Mouse (Mus musculus) liver, embryonic 11.5 days (tissue): Measurements from ENCODE around the gene Apobec2. TPM values are rescaled to one million over a fixed set of nuclear protein-coding genes. Genes with fewer than 3 reads are reported as not detected.
"Not testable (repeated sequence)": the region's sequence is repeated elsewhere in the genome, so short reads cannot be mapped to it uniquely, and the experiment has no call there.

Experiments
- ATAC-seq: fragments of 200-750 bp; cut with Nextera tagmentation; replicated peaks from 2 replicates; pipeline ENCODE4 v1.8.0; 2017; ENCODE audit warnings: moderate number of reproducible peaks, mild to moderate bottlenecking, moderate TSS enrichment, moderate library complexity; ENCODE audit not compliant: low FRiP score
- DNase-seq: peaks from one replicate; pipeline ENCODE4 v3.0.0-alpha.2; 2017; ENCODE audit warnings: low spot score
- H3K27ac ChIP-seq: fragments of 300-500 bp; sonication (generic); 2 replicates; pipeline ENCODE4 v1.5.1; 2014; ENCODE audit warnings: mild to moderate bottlenecking, low read depth, low read length, control low read depth
- H3K27me3 ChIP-seq: fragments of 300-500 bp; sonication (generic); replicated peaks from 2 replicates; pipeline ENCODE4 v1.6.1; 2014; ENCODE audit warnings: low read length, mixed read lengths; ENCODE audit not compliant: control insufficient read depth, insufficient read depth
- H3K36me3 ChIP-seq: fragments of 300-500 bp; sonication (generic); 2 replicates; pipeline ENCODE4 v1.6.1; 2014; ENCODE audit warnings: mild to moderate bottlenecking, low read length, moderate library complexity, mixed read lengths; ENCODE audit not compliant: control insufficient read depth, insufficient read depth
- H3K4me1 ChIP-seq: fragments of 300-500 bp; sonication (generic); replicated peaks from 2 replicates; pipeline ENCODE4 v1.6.1; 2014; ENCODE audit warnings: low read length, mixed read lengths; ENCODE audit not compliant: control insufficient read depth, insufficient read depth
- H3K4me2 ChIP-seq: fragments of 300-500 bp; sonication (generic); 2 replicates; pipeline ENCODE4 v1.6.1; 2014; ENCODE audit warnings: mild to moderate bottlenecking, control low read depth, moderate library complexity
- H3K4me3 ChIP-seq: fragments of 300-500 bp; sonication (generic); 2 replicates; pipeline ENCODE4 v1.5.1; 2014; ENCODE audit warnings: low read depth, low read length, control low read depth
- H3K9ac ChIP-seq: fragments of 300-500 bp; sonication (generic); 2 replicates; pipeline ENCODE4 v1.6.1; 2014; ENCODE audit warnings: low read depth, low read length, control low read depth
- H3K9me3 ChIP-seq: fragments of 300-500 bp; sonication (generic); 2 replicates; pipeline ENCODE4 v1.6.1; 2016; ENCODE audit warnings: low read length, inconsistent platforms, mixed read lengths; ENCODE audit not compliant: control insufficient read depth
- WGBS: fragments of 180-500 bp; shearing (Covaris S2); extraction: QIAGEN DNeasy Blood & Tissue Kit; methylation state at CpG from one replicate; pipeline ENCODE4 v1.1.7; 2014; 5-methylcytosine and 5-hydroxymethylcytosine counted together
- polyA plus RNA-seq: library from polyadenylated mRNA; unstranded; fragments of >200 nt; fragmentation: Nextera tagmentation; extraction: Ambion mirVana; gene quantifications from 2 replicates; pipeline ENCODE4 v1.2.1, GENCODE M21; 2014

Gene Apobec2
- polyA plus RNA-seq, result 2.5 and 3.0 TPM in 2 replicates

- WGBS, result 37% methylated on average over 16 of the region's 16 CpGs
- no peaks in the 10 kb centered on the region for H3K27me3 ChIP-seq
- peak; percentile 61 for ATAC-seq
- no peaks in the 10 kb centered on the region for H3K36me3 ChIP-seq
- H3K4me1 ChIP-seq, result peaks cover 29% of the 10 kb centered on the region
- H3K27ac ChIP-seq, result no peak within 1 kb of the TSS; the same call in 1 of the 2 replicates
- no peak for DNase-seq
- H3K4me3 ChIP-seq, result no peak within 1 kb of the TSS
- H3K9me3 ChIP-seq, result no peaks in the 10 kb centered on the region
- H3K9ac ChIP-seq, result 0 out of 2 replicates have a peak within 1 kb of the TSS, but pooled peaks have one; percentile 11
- H3K4me2 ChIP-seq, result peak within 1 kb of the TSS; percentile 47
These were observed at the start of gene Apobec2 for GRCm38 (mm10) chr17:48432158-48432980. TSS of gene Apobec2 (minus strand) at chr17:48432930.

DNA sequence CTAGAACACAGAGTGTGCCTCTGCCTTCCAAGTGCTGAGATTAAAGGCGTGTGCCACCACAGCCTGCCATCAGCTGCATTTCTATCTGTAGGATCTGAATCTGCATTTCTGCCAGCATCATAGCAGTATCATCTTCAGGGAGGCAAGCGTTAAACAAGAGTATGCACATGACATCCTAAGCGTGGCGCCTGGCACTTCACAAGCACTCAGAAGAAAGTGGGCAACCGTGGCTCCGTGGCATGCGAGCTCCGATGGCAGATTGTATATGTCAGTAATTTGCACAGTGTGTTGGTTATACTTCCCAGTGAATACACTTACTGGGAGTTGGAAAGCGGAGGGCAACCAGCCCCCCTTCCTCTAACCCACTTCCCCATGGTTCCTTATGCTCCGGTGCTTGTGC, 47.2 kb upstream of the Apobec2 start:
- H3K9me3 ChIP-seq, result no peaks in the 10 kb centered on the region
- H3K36me3 ChIP-seq, result no peaks in the 10 kb centered on the region
- no peak overlapping the region for H3K4me3 ChIP-seq
- no peaks in the 10 kb centered on the region for H3K4me1 ChIP-seq
- no peaks in the 10 kb centered on the region; the same call in 1 of the 2 replicates for H3K27me3 ChIP-seq
- no peak for ATAC-seq
- WGBS, result 81% methylated on average over 10 of the region's 10 CpGs
- no peak overlapping the region for H3K4me2 ChIP-seq
- H3K9ac ChIP-seq, result no peak overlapping the region
- H3K27ac ChIP-seq, result no peak overlapping the region
- DNase-seq, result no peak

GRCm38 (mm10) chr17:48475444-48475843, 42.7 kb upstream of the Apobec2 start:
- 76% methylated on average over 8 of the region's 8 CpGs for WGBS
- H3K9ac ChIP-seq, result no peak overlapping the region
- H3K4me1 ChIP-seq, result no peaks in the 10 kb centered on the region
- H3K4me2 ChIP-seq, result no peak overlapping the region
- no peak overlapping the region for H3K27ac ChIP-seq
- no peaks in the 10 kb centered on the region for H3K36me3 ChIP-seq
- ATAC-seq (no peak), DNase-seq (no peak)
- H3K4me3 ChIP-seq, result no peak overlapping the region
- H3K27me3 ChIP-seq, result no peaks in the 10 kb centered on the region
- H3K9me3 ChIP-seq, result no peaks in the 10 kb centered on the region

DNA sequence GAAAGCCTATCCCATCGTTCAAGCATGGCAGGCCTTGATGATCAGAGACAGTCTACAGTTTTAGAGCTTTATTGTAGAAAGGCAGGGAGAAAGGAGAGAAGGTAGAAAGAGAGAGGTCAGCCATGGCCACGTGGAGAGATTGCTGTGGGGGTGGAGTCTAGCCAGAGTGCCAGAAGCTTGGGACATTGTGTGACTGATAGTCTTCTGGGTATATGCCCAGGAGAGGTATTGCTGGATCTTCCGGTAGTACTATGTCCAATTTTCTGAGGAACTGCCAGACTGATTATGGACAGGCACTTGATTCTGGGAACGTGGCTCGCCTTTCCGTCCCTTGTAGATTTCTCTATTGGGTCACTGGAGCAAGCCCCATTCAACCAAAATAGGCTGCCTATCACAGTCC, 41.6 kb upstream of the Apobec2 start:
- H3K4me2 ChIP-seq, H3K9ac ChIP-seq, H3K27ac ChIP-seq, H3K27me3 ChIP-seq, DNase-seq, H3K36me3 ChIP-seq, ATAC-seq, H3K9me3 ChIP-seq, H3K4me1 ChIP-seq, H3K4me3 ChIP-seq: not testable (repeated sequence)
- WGBS, result 76% methylated on average over 6 of the region's 6 CpGs

DNA sequence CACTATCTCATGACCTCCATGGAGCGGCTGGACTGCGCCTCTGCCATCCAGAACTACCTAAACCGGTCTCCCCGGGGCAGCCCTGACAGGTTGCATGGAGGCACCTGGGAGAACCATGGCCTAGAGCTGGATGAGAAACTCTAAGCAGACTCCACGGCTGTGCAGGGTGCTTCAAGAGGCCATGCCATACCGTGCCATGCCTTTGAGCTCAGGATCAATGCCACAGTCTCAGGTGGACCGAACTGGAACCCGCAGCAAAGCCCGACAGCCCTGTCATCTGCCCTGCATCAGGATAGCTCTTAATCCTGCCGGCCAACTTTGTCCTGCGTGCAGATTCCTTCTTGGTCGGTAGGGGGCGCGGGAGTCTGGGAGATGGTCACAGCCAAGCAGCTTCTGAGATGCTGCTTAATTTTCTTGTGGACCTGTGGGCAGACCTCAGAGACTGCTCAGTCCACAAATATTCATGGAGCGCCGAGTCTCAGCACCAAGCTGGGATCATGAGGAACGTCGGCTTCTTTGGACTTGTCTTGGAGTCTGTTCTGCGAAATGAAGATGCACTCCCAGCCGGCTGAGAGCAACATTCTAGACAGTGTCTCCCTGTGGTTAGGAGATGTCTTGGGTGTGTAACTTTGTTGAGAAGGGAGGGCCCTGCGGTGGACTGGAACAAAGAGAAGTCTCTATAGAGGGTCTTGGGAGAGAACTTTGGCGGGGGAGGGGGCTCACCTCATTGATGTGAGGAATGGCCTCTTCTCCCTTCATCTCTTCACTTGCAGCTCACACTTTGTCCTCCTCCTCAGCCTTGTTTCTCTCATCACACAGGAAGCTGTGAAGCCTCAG, 34.9 kb upstream of the Apobec2 start:
- peak overlapping the region; percentile 86 for H3K4me2 ChIP-seq
- peaks cover 10% of the 10 kb centered on the region for H3K27me3 ChIP-seq
- H3K9ac ChIP-seq, result peak overlapping the region; percentile 53
- H3K36me3 ChIP-seq, result no peaks in the 10 kb centered on the region
- DNase-seq (peak; percentile 83), ATAC-seq (peak; percentile 69)
- peak overlapping the region; percentile 40 for H3K4me3 ChIP-seq
- peaks cover 6% of the 10 kb centered on the region; the same call in 1 of the 2 replicates for H3K4me1 ChIP-seq
- H3K9me3 ChIP-seq, result no peaks in the 10 kb centered on the region
- no peak overlapping the region for H3K27ac ChIP-seq
- 5% methylated on average over 22 of the region's 22 CpGs for WGBS

- Histone ChIP-seq H3K36me3 (no peaks in the 10 kb centered on the region), H3K9me3 (no peaks in the 10 kb centered on the region), H3K4me1 (peaks cover 6% of the 10 kb centered on the region; the same call in 1 of the 2 replicates), H3K4me3 (peak overlapping the region; percentile 40), H3K27me3 (peaks cover 10% of the 10 kb centered on the region), H3K27ac (no peak overlapping the region), H3K4me2 (peak overlapping the region; percentile 86), H3K9ac (peak overlapping the region; percentile 53)
- ATAC-seq (peak; percentile 86), DNase-seq (no peak)
- 24% methylated on average over 22 of the region's 22 CpGs for WGBS
These were observed 34.2 kb upstream of the Apobec2 start for GRCm38 (mm10) chr17:48466769-48467394.

DNA sequence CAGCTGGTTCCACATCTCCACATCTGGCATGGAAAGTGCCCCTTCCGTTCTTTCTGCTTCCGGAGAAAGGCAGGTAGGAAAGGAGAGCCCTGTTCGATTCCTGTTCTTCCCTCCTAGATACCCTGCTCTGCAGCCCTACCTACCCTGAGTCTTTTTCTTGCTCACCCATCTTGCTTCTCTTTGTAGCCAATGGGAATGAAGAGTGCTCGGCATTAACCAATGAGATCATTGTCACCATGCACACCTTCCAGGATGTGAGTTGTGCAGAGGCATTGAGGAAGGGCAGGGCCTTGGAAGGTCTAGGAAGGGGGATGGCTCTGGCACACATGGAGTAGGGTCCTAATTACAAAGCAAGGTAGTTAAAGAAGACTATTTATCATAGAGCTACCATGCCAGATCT, 30.7 kb upstream of the Apobec2 start:
- H3K27ac ChIP-seq, result no peak overlapping the region
- no peak for ATAC-seq

GRCm38 (mm10) chr17:48462096-48462495, 29.4 kb upstream of the Apobec2 start:
- H3K4me1 ChIP-seq, result peaks cover 7% of the 10 kb centered on the region; the same call in 1 of the 2 replicates
- no peak overlapping the region for H3K9ac ChIP-seq
- DNase-seq (no peak), ATAC-seq (no peak)
- no peak overlapping the region for H3K4me3 ChIP-seq
- no peak overlapping the region for H3K4me2 ChIP-seq
- 91% methylated on average over 13 of the region's 13 CpGs for WGBS
- no peaks in the 10 kb centered on the region for H3K9me3 ChIP-seq
- peaks cover 7% of the 10 kb centered on the region for H3K27me3 ChIP-seq
- no peaks in the 10 kb centered on the region for H3K36me3 ChIP-seq
- no peak overlapping the region for H3K27ac ChIP-seq

More for the DNA sequence above, 30.7 kb upstream of the Apobec2 start:
- no peaks in the 10 kb centered on the region for H3K36me3 ChIP-seq
- peaks cover 6% of the 10 kb centered on the region; the same call in 1 of the 2 replicates for H3K4me1 ChIP-seq
- H3K9me3 ChIP-seq, result no peaks in the 10 kb centered on the region
- DNase-seq, result no peak
- H3K4me2 ChIP-seq, result no peak overlapping the region
- WGBS, result 88% methylated on average over 4 of the region's 4 CpGs
- H3K4me3 ChIP-seq, result no peak overlapping the region
- no peak overlapping the region for H3K9ac ChIP-seq
- peaks cover 10% of the 10 kb centered on the region for H3K27me3 ChIP-seq
